Mouse (Mus musculus) cortical plate, adult 2 months (tissue): ENCODE results near the gene Kmt5a. TPM values are rescaled to one million over a fixed set of nuclear protein-coding genes. Genes with fewer than 3 reads are reported as not detected.
A peak's percentile ranks its signal among the peaks of the same experiment; 100 is the strongest.
"Not testable (repeated sequence)": the region's sequence is repeated elsewhere in the genome, so short reads cannot be mapped to it uniquely, and the experiment has no call there.

ENCODE experiments used
- H3K27ac ChIP-seq: fragments of 200-500 bp; 2 replicates; pipeline ENCODE4 v1.5.1; 2012; ENCODE audit warnings: low read length, control low read depth, inconsistent platforms; ENCODE audit not compliant: insufficient read depth
- H3K4me1 ChIP-seq: fragments of 200-500 bp; 2 replicates; pipeline ENCODE4 v1.6.1; 2011; ENCODE audit warnings: low read length; ENCODE audit not compliant: control insufficient read depth, insufficient read depth
- H3K4me3 ChIP-seq: fragments of 200-500 bp; 2 replicates; pipeline ENCODE4 v1.5.1; 2011; ENCODE audit warnings: mild to moderate bottlenecking, low read length, control low read depth; ENCODE audit not compliant: insufficient read depth
- CTCF ChIP-seq: fragments of 200-500 bp; IDR thresholded peaks from 2 replicates; pipeline ENCODE4 v1.5.1; 2011; ENCODE audit warnings: mild to moderate bottlenecking, control low read depth, low read length; ENCODE audit not compliant: insufficient read depth; ENCODE audit errors: extremely low read depth
- POLR2A ChIP-seq: fragments of 200-500 bp; IDR thresholded peaks from 2 replicates; pipeline ENCODE4 v1.6.1; 2011; ENCODE audit warnings: mild to moderate bottlenecking, low read length, control low read depth; ENCODE audit not compliant: insufficient read depth; ENCODE audit errors: extremely low read depth
- polyA plus RNA-seq: library from polyadenylated mRNA; depleted of rRNA; stranded (reverse); fragments of >200 nt; gene quantifications from 2 replicates; pipeline ENCODE4 v1.2.3, GENCODE M21; 2012

Gene Kmt5a
- polyA plus RNA-seq, 1 experiment, result 54.9 TPM

GRCm38 (mm10) chr5:124454082-124454419 lies 14.3 kb downstream of the Kmt5a start:
- no peak for TF ChIP-seq POLR2A
- TF ChIP-seq CTCF, result no peak
- Histone ChIP-seq H3K27ac (peak overlapping the region; percentile 45), H3K4me1 (peaks cover 20% of the 10 kb centered on the region), H3K4me3 (no peak overlapping the region)

- Histone ChIP-seq H3K4me3 (no peak overlapping the region), H3K27ac (no peak overlapping the region), H3K4me1 (peaks cover 10% of the 10 kb centered on the region)
- TF ChIP-seq POLR2A (no peak), CTCF (no peak)
Measured at GRCm38 (mm10) chr5:124456762-124457161, 17.0 kb downstream of the Kmt5a start.

GRCm38 (mm10) chr5:124460922-124461321 lies 21.2 kb downstream of the Kmt5a start:
- H3K27ac ChIP-seq, H3K4me1 ChIP-seq, H3K4me3 ChIP-seq: not testable (repeated sequence)

GRCm38 (mm10) chr5:124462297-124463025 lies 22.7 kb downstream of the Kmt5a start:
- TF ChIP-seq CTCF (no peak), POLR2A (no peak)
- Histone ChIP-seq H3K4me3 (no peak overlapping the region), H3K27ac (no peak overlapping the region), H3K4me1 (no peaks in the 10 kb centered on the region)

GRCm38 (mm10) chr5:124463462-124463861 lies 23.7 kb downstream of the Kmt5a start:
- H3K27ac ChIP-seq, result no peak overlapping the region
- no peak for TF ChIP-seq POLR2A
- TF ChIP-seq CTCF, result no peak
- H3K4me3 ChIP-seq, result no peak overlapping the region
- no peaks in the 10 kb centered on the region for H3K4me1 ChIP-seq

GRCm38 (mm10) chr5:124464905-124465304 lies 25.2 kb downstream of the Kmt5a start:
- H3K4me1 ChIP-seq, result no peaks in the 10 kb centered on the region
- H3K4me3 ChIP-seq, result no peak overlapping the region
- TF ChIP-seq CTCF, result no peak
- no peak for TF ChIP-seq POLR2A
- no peak overlapping the region for H3K27ac ChIP-seq

GRCm38 (mm10) chr5:124467766-124468165 lies 28.0 kb downstream of the Kmt5a start:
- TF ChIP-seq POLR2A (no peak), CTCF (no peak)
- H3K4me3 ChIP-seq, result no peak overlapping the region
- no peaks in the 10 kb centered on the region for H3K4me1 ChIP-seq
- no peak overlapping the region for H3K27ac ChIP-seq

- Histone ChIP-seq H3K4me3 (no peak overlapping the region), H3K27ac (no peak overlapping the region), H3K4me1 (no peaks in the 10 kb centered on the region)
- TF ChIP-seq CTCF (no peak), POLR2A (no peak)
Measured at GRCm38 (mm10) chr5:124468365-124468764, 28.6 kb downstream of the Kmt5a start.

- TF ChIP-seq POLR2A (no peak), CTCF (no peak)
- no peaks in the 10 kb centered on the region for H3K4me1 ChIP-seq
- H3K4me3 ChIP-seq, result no peak overlapping the region
Measured at GRCm38 (mm10) chr5:124469486-124469885, 29.8 kb downstream of the Kmt5a start.

GRCm38 (mm10) chr5:124470591-124471171 lies 31.0 kb downstream of the Kmt5a start:
- Histone ChIP-seq H3K4me3 (no peak overlapping the region), H3K4me1 (peaks cover 3% of the 10 kb centered on the region), H3K27ac (no peak overlapping the region)
- TF ChIP-seq POLR2A (no peak), CTCF (no peak)

More at GRCm38 (mm10) chr5:124469486-124469885, 29.8 kb downstream of the Kmt5a start:
- H3K27ac ChIP-seq, result no peak overlapping the region

- TF ChIP-seq CTCF (no peak), POLR2A (no peak)
- no peak overlapping the region for H3K4me3 ChIP-seq
- peak overlapping the region; percentile 68; the same call in 1 of the 2 replicates for H3K27ac ChIP-seq
- peaks cover 5% of the 10 kb centered on the region for H3K4me1 ChIP-seq
Measured at GRCm38 (mm10) chr5:124478873-124479204, 39.1 kb downstream of the Kmt5a start.

- Histone ChIP-seq H3K27ac (no peak overlapping the region), H3K4me1 (peaks cover 4% of the 10 kb centered on the region), H3K4me3 (no peak overlapping the region)
- TF ChIP-seq CTCF (no peak), POLR2A (no peak)
Measured at GRCm38 (mm10) chr5:124480119-124480518, 40.4 kb downstream of the Kmt5a start.
